Mouse (Mus musculus) left cerebral cortex, adult 18-20 months (tissue): Measurements from ENCODE around the gene Alkbh4. TPM values are rescaled to one million over a fixed set of nuclear protein-coding genes. Genes with fewer than 3 reads are reported as not detected.
"Not testable (repeated sequence)": the region's sequence is repeated elsewhere in the genome, so short reads cannot be mapped to it uniquely, and the experiment has no call there.

Source experiments
- DNase-seq, 2 experiments: peaks; one replicate each; pipeline ENCODE4 v3.0.0; 2021 to 2022; ENCODE audit warnings: low spot score in 2 of 2, mixed read lengths in 1 of 2
- total RNA-seq, 2 experiments: library from RNA; stranded (reverse); gene quantifications; 2 replicates each; pipeline ENCODE4 v1.2.3; 2021

Alkbh4 gene
- total RNA-seq, 2 experiments from 2014 or later: 9.0 to 9.5 TPM

- DNase-seq: no peak
Observed at GRCm38 (mm10) chr5:136140057-136140482, 4.1 kb downstream of the Alkbh4 start.

GRCm38 (mm10) chr5:136142746-136143145 lies 6.8 kb downstream of the Alkbh4 start:
- no peak for DNase-seq

- DNase-seq: no peak
Observed at GRCm38 (mm10) chr5:136143161-136143755, 7.3 kb downstream of the Alkbh4 start.

- DNase-seq: no peak
Observed at GRCm38 (mm10) chr5:136144606-136145430, 8.9 kb downstream of the Alkbh4 start.

GRCm38 (mm10) chr5:136146936-136147335 lies 11.0 kb downstream of the Alkbh4 start:
- DNase-seq: no peak

- DNase-seq: no peak
Observed at GRCm38 (mm10) chr5:136147704-136148103, 11.8 kb downstream of the Alkbh4 start.

GRCm38 (mm10) chr5:136149134-136149576 lies 13.2 kb downstream of the Alkbh4 start:
- not testable (repeated sequence) for DNase-seq

- DNase-seq: no peak
Observed at GRCm38 (mm10) chr5:136152365-136152764, 16.4 kb downstream of the Alkbh4 start.

- DNase-seq: no peak
Observed at GRCm38 (mm10) chr5:136155399-136155798, 19.5 kb downstream of the Alkbh4 start.

- not testable (repeated sequence) for DNase-seq
Observed at GRCm38 (mm10) chr5:136160084-136160483, 24.1 kb downstream of the Alkbh4 start.

GRCm38 (mm10) chr5:136163807-136164474 lies 28.0 kb downstream of the Alkbh4 start:
- DNase-seq: no peak

- DNase-seq: no peak
Observed at GRCm38 (mm10) chr5:136165246-136165645, 29.3 kb downstream of the Alkbh4 start.

- no peak for DNase-seq
Observed at GRCm38 (mm10) chr5:136167296-136167695, 31.4 kb downstream of the Alkbh4 start.

GRCm38 (mm10) chr5:136168071-136168470 lies 32.1 kb downstream of the Alkbh4 start:
- DNase-seq: no peak

- DNase-seq: peak; percentile 38 to 45
Observed at GRCm38 (mm10) chr5:136169626-136170511, 33.9 kb downstream of the Alkbh4 start.

- peak; percentile 77 to 86 for DNase-seq
Observed at GRCm38 (mm10) chr5:136170512-136171362, 34.8 kb downstream of the Alkbh4 start, which contains the start of gene Orai2. Gene Orai2, minus strand, starts transcription at chr5:136170713.

- DNase-seq: no peak
Observed at GRCm38 (mm10) chr5:136171363-136172341, 35.7 kb downstream of the Alkbh4 start.

GRCm38 (mm10) chr5:136172939-136173338 lies 37.0 kb downstream of the Alkbh4 start:
- DNase-seq: no peak
